Mouse (Mus musculus): Measurements from ENCODE around the gene Epx. TPM values are rescaled to one million over a fixed set of nuclear protein-coding genes. Genes with fewer than 3 reads are reported as not detected.

Epx gene
- polyA plus RNA-seq, 1 experiment from 2014 or later, result not detected

GRCm38 (mm10) chr11:87852690-87853596, 22.4 kb downstream of the Epx start, which contains the start of gene Mks1:
TSS of gene Mks1 (plus strand) at chr11:87853215.
- peak; percentile 99 for ATAC-seq
- no peaks in the 10 kb centered on the region for H3K36me3 ChIP-seq (ENCODE audit: control insufficient read depth, insufficient read depth)
- no peaks in the 10 kb centered on the region for H3K27me3 ChIP-seq (replicated peaks; ENCODE audit: control insufficient read depth, insufficient read depth, low read length)
- H3K4me2 ChIP-seq (ENCODE audit: low read length), result peak within 1 kb of the TSS; percentile 62
- peak within 1 kb of the TSS; percentile 53 for H3K4me3 ChIP-seq (replicated peaks; ENCODE audit: low read length)
- no peaks in the 10 kb centered on the region for H3K9me3 ChIP-seq (ENCODE audit: control insufficient read depth, low read length)
- peak within 1 kb of the TSS; percentile 66 for H3K27ac ChIP-seq (ENCODE audit: low read length)
- peaks cover 11% of the 10 kb centered on the region for H3K4me1 ChIP-seq (replicated peaks; ENCODE audit: control insufficient read depth, insufficient read depth, low read length)
- H3K9ac ChIP-seq (replicated peaks; ENCODE audit: low read depth, low read length), result peak within 1 kb of the TSS; percentile 58
- 4% methylated on average over 40 of the region's 40 CpGs for WGBS

- no peak for ATAC-seq
- Histone ChIP-seq H3K9ac (replicated peaks; ENCODE audit: low read depth, low read length) (no peak overlapping the region), H3K9me3 (ENCODE audit: control insufficient read depth, low read length) (no peaks in the 10 kb centered on the region), H3K4me3 (replicated peaks; ENCODE audit: low read length) (no peak overlapping the region), H3K27me3 (replicated peaks; ENCODE audit: control insufficient read depth, insufficient read depth, low read length) (no peaks in the 10 kb centered on the region), H3K4me2 (ENCODE audit: low read length) (no peak overlapping the region), H3K36me3 (ENCODE audit: control insufficient read depth, insufficient read depth) (no peaks in the 10 kb centered on the region), H3K27ac (ENCODE audit: low read length) (no peak overlapping the region), H3K4me1 (replicated peaks; ENCODE audit: control insufficient read depth, insufficient read depth, low read length) (peaks cover 4% of the 10 kb centered on the region; the same call in 1 of the 2 replicates)
- 62% methylated on average over 6 of the region's 6 CpGs for WGBS
These were observed 27.5 kb downstream of the Epx start for GRCm38 (mm10) chr11:87847884-87848283.

DNA sequence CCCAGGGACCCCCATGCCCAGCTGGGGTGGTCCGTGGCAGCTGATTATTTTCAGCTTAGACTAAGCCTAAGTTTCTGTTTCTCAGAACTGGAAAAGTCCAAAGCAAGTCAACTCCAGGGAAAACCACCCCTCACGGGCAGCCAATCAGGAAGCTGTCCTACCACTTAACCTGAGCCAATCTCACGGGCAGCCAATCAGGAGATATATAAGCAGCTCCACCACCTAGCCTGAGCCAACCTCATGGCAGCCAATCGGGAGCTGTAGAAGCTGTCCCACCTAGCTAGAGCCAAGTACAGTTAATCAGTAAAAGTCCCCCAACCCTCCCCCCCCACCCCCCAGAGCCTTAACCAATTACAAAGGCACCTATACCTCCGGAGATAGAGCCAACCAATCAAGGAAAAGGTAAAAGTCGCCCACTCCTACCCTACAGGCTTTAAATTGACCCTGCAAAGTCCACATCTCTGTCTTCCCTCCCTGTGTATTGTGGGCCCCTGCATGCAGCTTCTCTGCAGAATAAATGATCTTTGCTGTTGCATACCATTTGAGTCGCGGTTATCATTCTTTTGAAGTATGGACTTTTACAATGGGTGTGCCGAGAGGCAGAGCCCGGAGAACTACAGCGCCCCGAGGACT, 28.3 kb downstream of the Epx start:
- H3K9me3 ChIP-seq (ENCODE audit: control insufficient read depth, low read length), result no peaks in the 10 kb centered on the region
- H3K4me3 ChIP-seq (replicated peaks; ENCODE audit: low read length), result no peak overlapping the region
- no peak overlapping the region for H3K4me2 ChIP-seq (ENCODE audit: low read length)
- WGBS, result 86% methylated on average over 12 of the region's 12 CpGs
- H3K36me3 ChIP-seq (ENCODE audit: control insufficient read depth, insufficient read depth), result no peaks in the 10 kb centered on the region
- no peak for ATAC-seq
- H3K4me1 ChIP-seq (replicated peaks; ENCODE audit: control insufficient read depth, insufficient read depth, low read length), result no peaks in the 10 kb centered on the region
- H3K9ac ChIP-seq (replicated peaks; ENCODE audit: low read depth, low read length), result no peak overlapping the region
- H3K27ac ChIP-seq (ENCODE audit: low read length), result no peak overlapping the region
- no peaks in the 10 kb centered on the region for H3K27me3 ChIP-seq (replicated peaks; ENCODE audit: control insufficient read depth, insufficient read depth, low read length)

DNA sequence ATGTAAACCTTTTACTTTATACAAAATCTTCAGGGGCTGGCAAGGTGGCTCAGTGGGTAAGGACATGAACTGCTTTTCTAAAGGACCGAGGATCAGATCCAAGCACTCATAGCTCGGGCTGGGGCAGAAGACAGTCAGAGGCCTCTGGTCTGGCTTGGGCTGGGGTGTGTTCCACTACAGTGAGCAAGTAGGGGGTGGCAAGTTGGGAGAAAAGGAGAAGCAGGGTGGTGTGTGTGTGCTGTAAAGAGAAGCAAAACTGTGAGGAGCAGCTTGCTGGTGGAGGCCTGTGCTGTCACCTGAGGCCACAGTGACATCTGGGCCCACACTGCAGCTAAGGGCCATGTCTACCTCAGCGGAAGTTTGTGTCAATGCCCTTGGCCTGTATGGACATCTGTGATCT, 33.9 kb downstream of the Epx start:
- H3K27ac ChIP-seq (ENCODE audit: low read length), result no peak overlapping the region
- no peak for ATAC-seq
- no peaks in the 10 kb centered on the region for H3K9me3 ChIP-seq (ENCODE audit: control insufficient read depth, low read length)
- H3K9ac ChIP-seq (replicated peaks; ENCODE audit: low read depth, low read length), result no peak overlapping the region
- H3K4me1 ChIP-seq (replicated peaks; ENCODE audit: control insufficient read depth, insufficient read depth, low read length), result no peaks in the 10 kb centered on the region
- H3K4me2 ChIP-seq (ENCODE audit: low read length), result no peak overlapping the region
- WGBS, result 87% methylated on average over 3 of the region's 3 CpGs
- H3K27me3 ChIP-seq (replicated peaks; ENCODE audit: control insufficient read depth, insufficient read depth, low read length), result no peaks in the 10 kb centered on the region
- H3K36me3 ChIP-seq (ENCODE audit: control insufficient read depth, insufficient read depth), result no peaks in the 10 kb centered on the region
- no peak overlapping the region for H3K4me3 ChIP-seq (replicated peaks; ENCODE audit: low read length)

DNA sequence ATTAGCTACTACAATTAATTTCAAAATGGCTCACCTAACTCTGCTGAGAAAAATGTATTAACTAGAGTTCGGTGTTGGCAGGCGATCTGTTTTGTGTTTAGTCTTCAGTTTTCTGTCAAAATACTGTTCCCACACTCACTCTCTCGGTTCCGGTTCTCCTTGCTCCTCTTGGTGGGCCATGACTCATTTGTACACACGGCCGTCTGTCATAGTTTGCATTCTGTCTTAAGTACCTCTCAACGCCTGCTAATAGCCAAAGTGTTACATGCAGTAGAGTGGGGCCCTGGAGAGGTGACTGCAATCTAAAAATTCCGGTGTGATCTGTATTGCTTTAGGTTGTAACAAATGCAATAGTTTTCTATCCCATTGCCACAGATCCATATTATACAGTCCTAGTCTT, 34.7 kb downstream of the Epx start:
- WGBS, result 73% methylated on average over 8 of the region's 8 CpGs
- no peak overlapping the region for H3K9ac ChIP-seq (replicated peaks; ENCODE audit: low read depth, low read length)
- no peak overlapping the region for H3K4me2 ChIP-seq (ENCODE audit: low read length)
- H3K4me1 ChIP-seq (replicated peaks; ENCODE audit: control insufficient read depth, insufficient read depth, low read length), result no peaks in the 10 kb centered on the region
- ATAC-seq, result no peak
- H3K4me3 ChIP-seq (replicated peaks; ENCODE audit: low read length), result no peak overlapping the region
- H3K27ac ChIP-seq (ENCODE audit: low read length), result no peak overlapping the region
- H3K9me3 ChIP-seq (ENCODE audit: control insufficient read depth, low read length), result no peaks in the 10 kb centered on the region
- no peaks in the 10 kb centered on the region for H3K36me3 ChIP-seq (ENCODE audit: control insufficient read depth, insufficient read depth)
- H3K27me3 ChIP-seq (replicated peaks; ENCODE audit: control insufficient read depth, insufficient read depth, low read length), result no peaks in the 10 kb centered on the region

GRCm38 (mm10) chr11:87828239-87828900, 47.0 kb downstream of the Epx start, which contains the start of gene Lpo:
TSS of gene Lpo (minus strand) at chr11:87828289.
- H3K4me3 ChIP-seq (replicated peaks; ENCODE audit: low read length), result no peak within 1 kb of the TSS
- WGBS, result 20% methylated on average over 10 of the region's 10 CpGs
- no peak for ATAC-seq
- H3K9ac ChIP-seq (replicated peaks; ENCODE audit: low read depth, low read length), result no peak within 1 kb of the TSS
- H3K4me2 ChIP-seq (ENCODE audit: low read length), result no peak within 1 kb of the TSS
- H3K27ac ChIP-seq (ENCODE audit: low read length), result no peak within 1 kb of the TSS
- H3K4me1 ChIP-seq (replicated peaks; ENCODE audit: control insufficient read depth, insufficient read depth, low read length), result 0 out of 2 replicates have a peak, but pooled peaks cover 4% of the 10 kb centered on the region
- H3K27me3 ChIP-seq (replicated peaks; ENCODE audit: control insufficient read depth, insufficient read depth, low read length), result no peaks in the 10 kb centered on the region
- H3K36me3 ChIP-seq (ENCODE audit: control insufficient read depth, insufficient read depth), result no peaks in the 10 kb centered on the region
- H3K9me3 ChIP-seq (ENCODE audit: control insufficient read depth, low read length), result no peaks in the 10 kb centered on the region

DNA sequence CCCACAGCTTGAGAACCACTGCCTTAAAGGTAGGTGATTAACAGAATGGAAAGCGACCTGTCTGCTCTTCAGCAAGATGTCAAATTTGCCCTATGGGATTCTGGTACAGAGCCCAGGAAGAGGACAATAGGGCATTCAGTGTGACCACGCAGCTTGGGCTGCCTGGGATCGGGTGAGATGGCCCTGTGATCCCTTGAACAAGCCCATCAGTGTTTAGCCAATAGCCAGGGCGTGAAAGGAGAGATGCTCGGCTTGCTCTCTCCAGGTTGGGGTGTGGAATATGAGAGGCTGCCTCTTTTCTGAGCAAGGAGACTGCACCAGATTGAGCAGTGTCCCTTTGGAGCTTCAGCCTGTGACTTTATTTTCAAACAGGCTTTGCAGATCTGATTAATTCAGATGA, 53.8 kb downstream of the Epx start:
- WGBS, result 46% methylated on average over 5 of the region's 5 CpGs
- no peak for ATAC-seq
- H3K4me2 ChIP-seq (ENCODE audit: low read length), result no peak overlapping the region
- no peak overlapping the region for H3K4me3 ChIP-seq (replicated peaks; ENCODE audit: low read length)
- no peak overlapping the region for H3K9ac ChIP-seq (replicated peaks; ENCODE audit: low read depth, low read length)
- no peaks in the 10 kb centered on the region for H3K36me3 ChIP-seq (ENCODE audit: control insufficient read depth, insufficient read depth)
- no peaks in the 10 kb centered on the region for H3K27me3 ChIP-seq (replicated peaks; ENCODE audit: control insufficient read depth, insufficient read depth, low read length)
- no peak overlapping the region for H3K27ac ChIP-seq (ENCODE audit: low read length)
- H3K4me1 ChIP-seq (replicated peaks; ENCODE audit: control insufficient read depth, insufficient read depth, low read length), result peaks cover 10% of the 10 kb centered on the region
- H3K9me3 ChIP-seq (ENCODE audit: control insufficient read depth, low read length), result no peaks in the 10 kb centered on the region

GRCm38 (mm10) chr11:87817443-87817773, 57.9 kb downstream of the Epx start:
- H3K36me3 ChIP-seq (ENCODE audit: control insufficient read depth, insufficient read depth), result no peaks in the 10 kb centered on the region
- ATAC-seq, result peak; percentile 26; the same call in 1 of the 2 replicates
- no peak overlapping the region for H3K27ac ChIP-seq (ENCODE audit: low read length)
- H3K9me3 ChIP-seq (ENCODE audit: control insufficient read depth, low read length), result no peaks in the 10 kb centered on the region
- WGBS, result 29% methylated on average over 4 of the region's 4 CpGs
- peak overlapping the region; percentile 81 for H3K4me2 ChIP-seq (ENCODE audit: low read length)
- peak overlapping the region; percentile 48 for H3K4me3 ChIP-seq (replicated peaks; ENCODE audit: low read length)
- H3K27me3 ChIP-seq (replicated peaks; ENCODE audit: control insufficient read depth, insufficient read depth, low read length), result no peaks in the 10 kb centered on the region
- peaks cover 10% of the 10 kb centered on the region for H3K4me1 ChIP-seq (replicated peaks; ENCODE audit: control insufficient read depth, insufficient read depth, low read length)
- H3K9ac ChIP-seq (replicated peaks; ENCODE audit: low read depth, low read length), result peak overlapping the region; percentile 61
